Comparison of ENCODE assay signal across 22 mouse cellular contexts in the genomic region with DNA sequence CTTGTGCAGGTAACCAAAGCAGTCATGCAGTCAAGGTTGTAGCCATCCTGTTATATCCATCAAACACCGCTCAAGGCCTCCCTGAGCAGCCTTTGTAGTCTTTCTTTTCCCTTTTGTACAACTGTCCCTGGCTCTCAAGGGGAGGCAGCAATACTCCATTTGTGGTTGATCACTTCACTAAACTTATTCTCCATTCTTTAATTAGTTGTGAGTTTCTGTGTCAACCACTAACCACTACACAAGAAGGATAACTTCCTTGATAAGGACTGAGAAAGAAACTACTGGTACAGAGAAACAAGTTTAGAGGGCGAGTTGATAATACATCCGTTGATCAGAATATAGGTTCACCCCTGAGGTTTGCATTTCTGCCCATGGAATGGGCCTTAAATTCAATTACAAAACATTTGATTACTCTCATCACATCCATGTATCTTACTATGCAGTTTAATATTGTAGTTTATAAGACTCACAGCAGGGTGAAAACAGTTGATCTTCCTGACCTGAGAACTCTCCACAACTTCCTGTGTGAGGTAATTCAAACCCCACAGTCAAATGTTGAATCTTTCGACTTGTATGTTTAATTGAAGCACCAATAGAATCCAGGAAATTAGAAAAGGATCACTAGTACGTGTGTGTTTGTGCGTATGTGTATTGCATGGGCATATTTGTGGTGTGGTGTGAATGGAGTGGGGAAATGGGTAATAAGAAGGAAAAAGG.
DNase-seq lines count a peak whose midpoint lies in the region; ATAC-seq lines count a peak whose summit lies in the region.
"Had no signal": no experiment of that assay in that cellular context is flagged by ENCODE, and none has a peak within 500 bp of the region (broad histone marks: within the 10 kb centered on the region; RNA-seq: fewer than 3 reads in every experiment).

No protein-coding gene starts in this region.

- no peaks in the 10 kb centered on the region for H3K36me3 ChIP-seq in forebrain, embryonic 11.5 days (ENCODE audit: control insufficient read depth, insufficient read depth, low read length)
- H3K36me3 ChIP-seq: embryonic facial prominence, embryonic 13.5 days; embryonic facial prominence, embryonic 15.5 days; forebrain, embryonic 10.5 days; forebrain, embryonic 15.5 days had no signal

- H3K4me2 ChIP-seq in forebrain, embryonic 11.5 days (ENCODE audit: low read depth, low read length, severe bottlenecking): no peak overlapping the region
- H3K4me2 ChIP-seq: embryonic facial prominence, embryonic 13.5 days; embryonic facial prominence, embryonic 15.5 days; forebrain, embryonic 13.5 days; forebrain, embryonic 15.5 days had no signal

- no peak for DNase-seq in spleen, postnatal 14 days (ENCODE audit: low spot score in 2 of 2)
- DNase-seq in forebrain, embryonic 11.5 days (ENCODE audit: low spot score): no peak
- DNase-seq: adrenal gland, adult 2 months; adrenal gland, postnatal 10 days; adrenal gland, postnatal 25 days; B cell, adult 2 months; cerebellum, adult 11 months; cerebellum, adult 18-20 months; cerebellum, adult 8-10 months; cerebellum, adult 9-11 months; cerebellum, postnatal 25 days; embryo, embryonic 11 days; forebrain, postnatal 0 days had no signal

- H3K4me1 ChIP-seq in forebrain, embryonic 11.5 days (replicated peaks; ENCODE audit: control insufficient read depth, insufficient read depth, low read length): no peaks in the 10 kb centered on the region
- H3K4me1 ChIP-seq: embryonic facial prominence, embryonic 13.5 days; embryonic facial prominence, embryonic 15.5 days; forebrain, embryonic 13.5 days; forebrain, embryonic 15.5 days had no signal

- H3K27ac ChIP-seq in forebrain, embryonic 11.5 days (ENCODE audit: low read depth, low read length): no peak overlapping the region
- H3K27ac ChIP-seq: embryonic facial prominence, embryonic 13.5 days; embryonic facial prominence, embryonic 15.5 days; forebrain, embryonic 10.5 days; forebrain, embryonic 13.5 days; forebrain, embryonic 15.5 days had no signal

- no peaks in the 10 kb centered on the region for H3K9me3 ChIP-seq in forebrain, embryonic 11.5 days (ENCODE audit: control insufficient read depth, low read length)
- H3K9me3 ChIP-seq: embryonic facial prominence, embryonic 13.5 days; embryonic facial prominence, embryonic 15.5 days; forebrain, embryonic 10.5 days; forebrain, embryonic 13.5 days; forebrain, embryonic 15.5 days had no signal

- no peaks in the 10 kb centered on the region for H3K27me3 ChIP-seq in forebrain, embryonic 11.5 days (ENCODE audit: control insufficient read depth, insufficient read depth, low read length)
- H3K27me3 ChIP-seq: embryonic facial prominence, embryonic 13.5 days; embryonic facial prominence, embryonic 15.5 days; forebrain, embryonic 13.5 days; forebrain, embryonic 15.5 days had no signal

- no peak overlapping the region for H3K9ac ChIP-seq in forebrain, embryonic 11.5 days (ENCODE audit: low read length)
- H3K9ac ChIP-seq: embryonic facial prominence, embryonic 13.5 days; embryonic facial prominence, embryonic 15.5 days; forebrain, embryonic 13.5 days; forebrain, embryonic 15.5 days; forebrain, postnatal 0 days had no signal

- H3K4me3 ChIP-seq in forebrain, embryonic 11.5 days (ENCODE audit: low read depth, low read length): no peak overlapping the region
- H3K4me3 ChIP-seq: embryonic facial prominence, embryonic 13.5 days; embryonic facial prominence, embryonic 15.5 days; erythroblast, embryonic 14.5 days; forebrain, embryonic 10.5 days; forebrain, embryonic 13.5 days; forebrain, embryonic 15.5 days had no signal

- ATAC-seq in common myeloid progenitor, adult 5-6 weeks (replicated peaks; ENCODE audit: low read depth, poor library complexity, severe bottlenecking): peak; percentile 83
- peak; percentile 47 for ATAC-seq in megakaryocyte, adult 5-6 weeks (ENCODE audit: poor library complexity, severe bottlenecking)
- no peak for ATAC-seq in CD4-positive, CD25-positive, alpha-beta regulatory T cell, adult 4 months
- ATAC-seq in forebrain, embryonic 11.5 days (replicated peaks; ENCODE audit: low FRiP score): no peak
- ATAC-seq: forebrain, embryonic 13.5 days; forebrain, embryonic 15.5 days; forebrain, postnatal 0 days had no signal

- 93% methylated on average over 6 of the region's 6 CpGs for WGBS in forebrain, embryonic 11.5 days

Comparison
In these comparisons a context has a peak if more than half of its experiments do, and no peak if none do; other contexts are left out.
1. ATAC-seq: peak in common myeloid progenitor, adult 5-6 weeks (single experiment) and megakaryocyte, adult 5-6 weeks (single experiment); none in CD4-positive, CD25-positive, alpha-beta regulatory T cell, adult 4 months (single experiment) and forebrain, embryonic 11.5 days (single experiment).